Mouse (Mus musculus) C2C12 (cell line): ENCODE measurements around the gene Olfr1426.

Source experiments
- CTCF ChIP-seq: IDR thresholded peaks from one replicate; pipeline ENCODE4 v1.5.1; 2011; ENCODE audit not compliant: control insufficient read depth, insufficient read depth, insufficient read length
- MAX ChIP-seq: IDR thresholded peaks from one replicate; pipeline ENCODE4 v1.6.1; 2011; ENCODE audit warnings: mild to moderate bottlenecking, control low read depth
- MYOD1 ChIP-seq: IDR thresholded peaks from one replicate; pipeline ENCODE4 v1.6.1; 2011; ENCODE audit warnings: low read depth; ENCODE audit not compliant: control insufficient read depth, insufficient read length
- MYOG ChIP-seq: IDR thresholded peaks from one replicate; pipeline ENCODE4 v1.6.1; 2011; ENCODE audit not compliant: control insufficient read depth, insufficient read length; ENCODE audit errors: extremely low read depth

DNA sequence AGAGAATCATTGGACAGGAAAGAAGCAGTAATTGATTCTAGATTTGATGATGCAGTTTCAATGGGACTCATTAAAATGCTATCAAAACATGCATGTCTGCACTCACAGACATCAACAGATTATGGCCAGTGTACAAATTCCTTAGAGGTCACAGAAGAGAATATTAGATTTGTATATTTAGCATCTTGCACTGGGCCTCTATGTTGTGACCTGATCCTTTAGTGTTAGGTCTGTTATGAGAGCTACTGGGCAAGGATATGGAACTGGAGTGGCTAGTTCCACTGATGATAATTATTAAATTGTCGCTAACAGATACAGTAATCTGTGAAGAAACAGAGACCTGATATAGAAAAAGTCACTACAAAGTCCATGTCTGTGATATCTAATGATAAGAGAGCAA, at the start of gene Olfr1426:
- TF ChIP-seq CTCF (no peak), MAX (no peak), MYOD1 (no peak), MYOG (no peak)
